Mouse (Mus musculus): Measurements from ENCODE around the gene Adamtsl1.

Gene Adamtsl1

DNA sequence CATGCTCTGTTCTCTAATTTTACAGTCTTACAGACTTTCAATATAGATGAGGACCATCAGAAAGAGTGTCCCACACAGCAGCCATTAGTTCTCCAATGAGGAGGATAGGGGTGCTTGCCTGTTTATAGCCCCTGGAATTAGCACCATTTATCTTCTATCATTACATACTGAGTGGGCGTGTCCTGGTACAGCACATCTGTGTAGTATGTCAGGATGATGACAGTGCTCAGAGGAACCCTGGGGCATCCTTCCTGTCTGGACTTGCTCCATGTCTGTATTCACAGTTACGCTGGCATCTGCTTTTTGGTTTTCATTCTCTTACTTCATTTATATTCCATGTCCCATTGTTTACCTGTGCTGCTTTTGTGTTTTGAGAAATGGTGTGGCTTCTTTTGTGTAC is 304.5 kb downstream of the Adamtsl1 start:
- no peak for DNase-seq

DNA sequence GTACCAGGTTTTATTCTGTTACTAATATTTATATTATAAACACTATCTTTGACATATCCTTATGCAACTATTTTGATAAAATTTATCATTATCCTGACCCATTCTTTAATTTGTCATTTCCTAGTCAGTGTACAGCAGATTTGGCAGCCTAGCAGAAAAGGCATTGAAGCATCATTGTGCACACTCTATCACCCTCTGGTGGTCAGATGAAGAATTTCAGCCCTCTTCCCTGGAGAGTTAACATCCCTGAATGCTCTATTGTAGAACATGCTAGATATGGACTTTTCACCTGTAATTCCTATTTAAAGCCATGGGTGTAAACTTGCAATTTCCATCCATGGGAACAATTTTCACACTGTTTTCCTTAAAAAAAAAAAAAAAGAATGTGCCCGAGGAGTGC is 305.2 kb downstream of the Adamtsl1 start:
- DNase-seq = peak in 1 of 2 experiments; percentile 33

DNA sequence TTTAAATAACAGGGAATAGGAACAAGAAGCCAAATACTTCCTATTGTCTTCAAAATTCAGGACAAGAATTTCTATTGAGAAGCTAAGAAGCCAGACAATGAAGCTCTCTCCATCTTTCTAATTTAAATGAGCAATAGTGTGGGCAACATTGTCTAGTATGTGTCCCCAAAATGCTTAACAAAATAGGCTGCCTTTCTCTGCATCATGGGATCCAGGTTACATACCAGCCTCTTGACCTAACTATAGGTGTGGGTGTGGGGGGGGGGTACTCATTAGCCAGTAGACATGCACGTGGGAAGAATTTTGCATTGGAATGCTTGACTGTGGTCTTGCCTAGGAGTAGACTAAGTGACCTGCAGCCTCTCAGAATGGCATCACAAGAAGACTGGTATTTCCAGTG is 305.9 kb downstream of the Adamtsl1 start:
- DNase-seq = no peak

DNA sequence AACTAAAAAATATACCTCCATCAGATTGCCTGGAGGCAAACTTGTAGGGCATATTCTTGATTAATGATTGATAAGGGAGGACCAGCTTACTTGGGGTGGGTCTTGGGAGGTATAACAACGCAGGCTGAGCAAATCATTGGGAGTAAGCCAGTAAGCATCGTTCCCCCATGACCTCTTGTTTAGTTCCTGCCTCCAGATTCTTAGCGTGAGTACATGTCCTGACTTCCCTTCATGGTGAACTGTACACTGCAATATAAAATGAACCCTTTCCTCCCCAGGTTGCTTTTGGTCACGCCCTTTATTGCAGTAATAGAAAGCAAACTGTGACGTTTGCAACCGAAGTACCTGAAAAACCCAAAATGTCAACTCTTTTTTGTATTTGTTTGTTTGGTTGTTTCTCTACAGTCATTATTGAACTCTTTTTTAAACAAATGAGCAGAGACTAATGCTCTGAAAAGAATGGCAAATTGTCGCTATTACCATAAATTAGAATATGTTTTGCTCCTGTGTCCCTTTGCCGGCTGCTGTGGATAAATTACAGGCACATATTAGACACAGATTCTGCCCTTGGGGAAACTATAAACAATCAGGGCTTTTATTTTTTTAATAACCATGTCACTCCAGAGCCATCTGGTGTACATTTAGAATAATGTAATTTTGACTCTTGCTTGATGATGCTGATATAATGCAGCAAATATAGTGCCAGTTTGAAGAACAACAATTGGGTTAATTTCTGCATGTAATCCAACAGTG is 310.2 kb downstream of the Adamtsl1 start:
- no peak for DNase-seq

DNA sequence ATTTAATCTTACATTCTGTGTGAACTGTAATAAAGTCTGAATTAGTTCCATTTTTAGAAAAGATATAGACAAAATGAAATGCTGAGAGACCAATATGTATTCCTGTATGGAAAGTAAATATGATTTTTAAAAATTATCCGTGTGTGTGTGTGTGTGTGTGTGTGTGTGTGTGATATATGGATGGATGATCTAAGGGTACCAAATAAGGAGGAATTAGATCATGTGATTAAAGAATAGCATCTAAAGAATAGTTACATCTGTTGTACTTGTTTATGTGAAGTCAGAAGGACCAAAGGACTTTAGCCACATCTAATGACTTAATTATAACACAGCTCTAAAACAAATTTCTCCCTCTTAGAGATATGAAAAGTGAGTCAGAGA is 310.7 kb downstream of the Adamtsl1 start:
- no peak for DNase-seq

DNA sequence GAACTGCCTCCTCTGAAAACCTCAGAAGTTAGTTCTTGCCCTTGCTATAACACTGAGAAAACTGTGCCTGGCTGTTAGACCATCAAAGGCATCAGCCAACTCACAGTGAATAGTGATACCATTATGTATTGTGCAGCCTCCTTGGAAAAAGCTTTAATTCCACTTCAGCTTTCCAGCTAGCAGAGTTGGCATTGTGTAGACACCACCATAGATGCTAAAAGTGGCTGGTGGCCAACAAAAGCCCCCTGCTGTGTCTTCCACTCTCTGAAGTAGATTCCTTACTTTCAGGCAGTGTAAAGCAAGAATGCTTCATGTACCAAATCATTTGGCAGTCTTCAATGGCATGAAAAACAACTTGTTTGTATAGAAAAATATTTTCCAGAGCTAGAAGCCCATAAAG is 323.1 kb downstream of the Adamtsl1 start:
- no peak for DNase-seq

DNA sequence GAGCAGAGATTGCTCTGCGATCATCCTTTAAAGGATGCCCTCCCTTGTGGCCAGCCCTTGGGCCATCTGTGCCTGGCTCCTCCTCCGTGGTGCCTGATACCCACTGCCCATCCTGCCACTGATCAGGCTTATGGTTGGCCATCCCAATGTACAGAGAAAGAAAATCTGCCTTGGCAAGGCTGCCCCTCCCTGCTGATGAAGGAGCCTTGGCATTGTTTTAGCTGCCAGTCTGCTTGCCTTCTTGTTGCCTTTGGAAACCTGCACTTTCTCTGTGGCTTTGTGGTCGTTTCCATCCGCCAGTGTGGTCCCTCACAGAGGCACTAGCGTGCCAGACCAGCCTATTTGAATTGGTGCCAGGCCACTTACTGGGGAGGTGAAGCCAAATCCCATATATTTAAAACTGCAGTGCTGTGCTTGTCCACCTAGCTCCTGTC is 323.6 kb downstream of the Adamtsl1 start:
- peak in 1 of 2 experiments; percentile 12 for DNase-seq

DNA sequence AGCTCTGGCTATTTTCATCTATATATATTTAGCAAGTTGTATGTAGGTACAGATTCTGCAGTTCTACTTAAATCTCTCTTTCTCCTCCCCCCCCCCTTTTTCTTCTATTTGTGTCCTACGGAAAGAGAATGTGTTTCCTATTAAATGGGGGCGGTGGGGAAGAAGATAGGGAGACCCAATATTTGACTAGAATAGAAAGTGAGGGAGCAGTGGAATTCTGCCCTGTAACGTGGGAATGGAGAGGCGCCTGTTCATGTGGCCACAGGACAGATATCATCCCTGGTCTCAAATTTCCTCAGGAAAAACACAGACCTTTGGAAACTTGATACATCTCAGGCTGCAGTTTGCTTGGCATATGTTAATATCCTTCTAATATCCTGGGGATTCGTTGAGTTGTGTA is 324.1 kb downstream of the Adamtsl1 start:
- no peak for DNase-seq

DNA sequence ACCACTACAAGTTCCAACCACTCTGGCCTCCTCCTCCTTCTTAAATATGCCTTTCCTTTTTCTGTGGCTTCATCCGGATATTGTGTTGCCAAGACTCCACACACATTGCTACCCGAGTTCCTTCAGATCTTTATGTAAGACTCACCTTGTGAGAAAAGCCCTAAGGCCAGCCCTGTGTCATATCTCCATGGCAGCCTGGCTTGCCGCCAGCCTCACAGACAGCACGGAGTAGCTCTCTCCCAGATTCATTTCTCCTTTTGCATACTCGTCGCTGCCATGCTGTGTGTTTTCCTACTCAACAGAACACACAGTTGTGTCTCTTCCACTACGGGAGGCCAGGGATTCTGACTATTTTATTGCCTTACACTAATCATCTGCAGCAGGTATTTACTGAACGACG is 328.1 kb downstream of the Adamtsl1 start:
- peak in 1 of 2 experiments; percentile 20 for DNase-seq

DNA sequence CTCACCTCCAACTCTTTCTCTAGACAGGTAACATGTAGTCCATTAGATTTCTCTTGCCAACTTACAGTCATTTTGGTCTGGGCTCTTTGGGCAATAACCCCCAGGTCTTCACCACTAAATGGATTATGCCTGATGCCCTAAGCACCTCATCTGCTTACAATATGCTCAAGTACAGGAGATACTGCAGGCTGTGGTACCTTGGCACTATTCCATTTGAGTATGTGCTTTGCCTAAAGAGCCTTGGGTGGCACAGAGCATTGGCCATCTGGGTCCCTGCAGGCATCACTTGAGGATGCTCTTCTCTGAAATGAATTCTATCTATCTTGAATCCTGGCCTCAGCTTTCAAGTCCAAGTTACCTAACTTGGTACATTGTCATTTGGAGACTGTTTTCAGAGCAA is 330.4 kb downstream of the Adamtsl1 start:
- no peak for DNase-seq

DNA sequence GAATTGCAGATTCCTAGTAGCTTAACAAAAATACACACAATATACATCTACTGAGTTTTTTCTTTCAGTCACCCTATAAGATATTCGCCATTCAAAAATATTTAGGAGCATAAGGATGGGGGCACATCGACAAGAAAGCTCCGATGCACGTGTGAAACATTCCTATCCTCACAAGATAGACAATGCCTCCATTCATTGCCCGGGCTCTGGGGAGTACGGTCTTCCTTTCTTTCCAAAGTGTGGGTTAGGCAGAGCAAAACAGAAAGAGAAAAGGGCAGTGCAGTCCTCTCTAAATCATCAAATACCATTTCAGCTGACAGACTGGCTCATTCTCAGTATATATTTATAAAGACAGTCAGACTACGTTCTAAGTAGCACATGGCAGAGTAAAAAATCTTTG is 332.0 kb downstream of the Adamtsl1 start:
- no peak for DNase-seq

DNA sequence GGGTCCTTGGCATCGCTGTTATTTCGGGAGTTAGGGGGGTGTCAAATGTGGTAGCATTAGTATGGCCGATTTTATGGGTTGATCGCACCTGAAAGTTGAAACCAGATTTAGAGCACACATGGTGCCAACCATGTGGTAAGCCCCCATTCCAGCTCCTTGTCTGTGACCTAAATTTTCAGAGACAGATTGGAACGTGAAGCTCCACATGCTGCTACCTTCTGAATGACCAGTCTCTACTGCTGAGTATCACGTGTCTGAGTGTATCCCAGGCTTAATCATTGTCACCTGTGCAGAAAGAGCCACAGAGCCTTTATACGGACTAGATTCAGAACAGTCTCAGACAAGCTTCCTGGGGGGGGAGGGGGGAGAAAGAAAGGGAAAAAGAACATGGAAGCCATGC is 339.4 kb downstream of the Adamtsl1 start:
- DNase-seq = no peak

DNA sequence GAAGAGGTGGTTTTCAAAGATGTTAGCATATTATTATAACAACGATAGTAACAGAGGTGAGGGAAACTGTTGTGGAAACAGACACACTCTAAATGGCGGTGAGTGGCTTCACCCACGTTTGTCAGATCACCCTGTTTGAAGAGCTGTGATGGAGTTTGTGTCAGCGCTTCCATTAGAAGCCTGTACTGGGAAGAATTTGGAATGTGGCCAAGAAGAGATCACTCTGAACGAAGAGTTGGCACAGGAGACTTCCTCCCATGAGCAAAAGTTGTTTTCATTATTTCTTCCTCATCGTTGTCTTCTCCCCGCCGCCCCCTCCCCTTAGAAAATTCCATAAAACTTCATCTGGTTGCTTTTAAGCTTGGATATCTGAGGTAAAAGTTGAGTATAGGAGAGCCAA is 340.5 kb downstream of the Adamtsl1 start:
- DNase-seq = no peak

DNA sequence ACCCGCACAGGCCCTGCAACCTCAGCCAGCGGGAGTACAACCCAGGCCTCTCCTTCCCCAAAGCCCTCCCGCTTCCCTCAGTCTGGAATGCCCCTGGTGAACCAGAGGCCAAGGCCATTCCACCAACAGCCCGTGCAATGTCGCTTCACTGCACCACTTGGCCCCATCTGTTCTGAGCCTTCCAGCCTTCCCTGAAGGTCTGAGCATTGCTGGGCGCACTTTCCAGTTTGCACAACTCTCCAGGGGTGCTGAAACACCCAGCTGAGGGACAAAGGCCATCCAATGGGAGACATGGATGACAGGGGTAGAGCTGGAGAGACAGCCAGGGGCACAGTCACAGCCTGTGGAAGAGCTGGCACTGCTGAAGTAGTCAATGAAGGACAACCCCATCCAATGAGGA is 365.4 kb downstream of the Adamtsl1 start:
- DNase-seq = no peak

DNA sequence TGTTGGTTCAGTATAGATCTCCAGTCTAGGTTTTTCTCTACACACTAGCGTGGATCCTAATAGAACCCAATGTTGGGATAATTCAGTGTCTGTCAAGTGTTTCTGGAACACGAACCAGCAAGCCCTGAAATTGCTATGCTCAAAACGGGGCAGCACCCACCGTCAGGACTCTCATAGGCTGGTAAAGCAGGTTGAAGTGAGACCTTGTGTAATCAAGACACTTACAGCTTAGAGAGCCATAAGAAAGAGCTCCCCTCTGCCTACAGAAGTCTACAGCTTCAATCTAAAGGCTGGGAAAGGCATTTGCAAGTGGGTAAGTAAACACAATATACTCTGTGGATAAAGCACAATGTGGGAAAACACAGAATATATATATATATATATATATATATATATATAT is 367.3 kb downstream of the Adamtsl1 start:
- DNase-seq = no peak

DNA sequence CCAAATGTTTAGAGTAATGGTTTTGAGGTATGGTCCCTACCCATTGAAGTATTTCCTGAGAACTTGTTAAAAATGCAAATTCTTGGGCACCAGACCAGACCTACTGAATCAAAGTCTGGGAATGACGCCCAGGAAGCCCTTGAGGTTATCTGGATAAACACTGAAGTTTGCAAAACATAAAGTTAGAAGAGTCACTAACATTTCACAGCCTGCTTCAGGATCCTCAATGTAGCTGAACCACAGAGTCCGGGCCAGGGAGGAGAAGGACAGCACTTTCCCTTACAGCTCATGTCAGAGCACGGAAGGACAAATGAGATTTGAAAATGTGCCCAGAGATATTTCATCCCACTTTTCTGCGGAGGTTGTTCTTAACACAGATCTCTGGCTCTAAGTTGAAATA is 370.1 kb downstream of the Adamtsl1 start:
- DNase-seq = peak; percentile 9 to 11

DNA sequence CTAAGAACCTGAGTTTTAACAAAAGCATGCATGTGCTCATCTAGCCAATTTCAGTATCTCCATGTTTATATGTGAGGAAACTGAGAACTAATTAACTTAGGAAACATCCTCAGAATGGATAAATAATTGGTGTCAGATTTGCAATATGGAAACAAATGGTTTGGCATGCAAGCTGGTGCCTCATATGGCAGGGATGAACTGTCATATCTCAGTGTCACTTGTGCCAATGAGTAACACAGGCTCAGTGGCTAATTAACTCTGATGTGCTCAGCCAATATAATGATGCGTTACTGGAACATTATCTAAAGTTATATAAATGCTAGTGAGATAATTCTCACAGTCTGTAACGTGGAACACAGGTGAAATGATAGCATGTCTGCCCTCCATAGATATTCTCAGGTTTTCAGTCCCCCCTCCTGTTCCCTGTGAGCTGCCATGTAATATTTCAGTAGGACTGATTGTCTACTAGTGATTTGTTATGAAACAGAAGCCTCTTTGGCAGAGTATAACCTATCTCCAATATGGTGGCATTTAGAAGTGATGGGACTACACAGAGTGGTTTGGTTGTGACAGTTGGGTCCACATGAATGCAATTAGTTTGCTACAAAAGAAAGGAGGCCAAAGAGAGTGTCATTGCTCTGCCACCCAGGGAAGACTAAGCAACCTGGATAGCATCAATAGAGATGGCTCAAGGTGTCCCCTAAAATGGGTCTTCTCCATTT is 376.1 kb downstream of the Adamtsl1 start:
- no peak for DNase-seq

DNA sequence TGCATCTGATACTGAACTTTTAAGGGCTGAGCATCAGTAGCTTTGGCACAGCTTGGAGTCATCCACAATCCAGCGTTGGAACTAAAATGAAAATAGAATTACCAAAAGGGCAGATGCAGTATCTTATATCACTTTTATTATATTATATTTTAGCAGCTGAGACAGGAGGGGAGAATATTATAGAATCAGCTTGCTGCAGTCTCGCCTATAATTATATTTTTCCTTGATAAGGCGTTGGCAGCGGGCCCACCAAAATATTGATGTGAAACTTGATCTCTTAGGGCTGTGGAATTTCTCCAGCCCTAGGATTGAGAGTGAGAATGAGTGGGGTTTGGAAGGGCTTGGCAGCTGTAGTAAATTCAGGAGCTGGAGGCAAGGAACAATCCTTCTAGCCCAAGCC is 387.3 kb downstream of the Adamtsl1 start:
- peak in 1 of 2 experiments; percentile 5 for DNase-seq

DNA sequence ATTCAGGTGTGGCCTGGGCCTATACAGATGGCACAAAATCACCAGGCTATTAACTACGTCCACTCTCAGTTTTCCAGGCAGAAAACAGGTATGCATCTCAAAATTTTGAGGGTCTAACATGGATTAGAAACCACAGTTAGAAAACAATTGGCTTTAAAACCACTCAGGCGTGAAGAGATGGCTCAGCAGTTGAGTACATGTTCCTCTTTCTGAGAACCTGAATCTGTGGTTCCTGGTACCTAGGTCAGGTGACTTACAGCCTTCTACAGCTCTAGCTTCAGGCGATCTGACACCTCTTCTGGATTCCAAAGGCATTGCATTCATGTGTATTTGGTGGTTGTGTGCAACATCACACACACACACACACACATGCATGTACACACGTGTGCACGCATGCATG is 390.2 kb downstream of the Adamtsl1 start:
- no peak for DNase-seq

DNA sequence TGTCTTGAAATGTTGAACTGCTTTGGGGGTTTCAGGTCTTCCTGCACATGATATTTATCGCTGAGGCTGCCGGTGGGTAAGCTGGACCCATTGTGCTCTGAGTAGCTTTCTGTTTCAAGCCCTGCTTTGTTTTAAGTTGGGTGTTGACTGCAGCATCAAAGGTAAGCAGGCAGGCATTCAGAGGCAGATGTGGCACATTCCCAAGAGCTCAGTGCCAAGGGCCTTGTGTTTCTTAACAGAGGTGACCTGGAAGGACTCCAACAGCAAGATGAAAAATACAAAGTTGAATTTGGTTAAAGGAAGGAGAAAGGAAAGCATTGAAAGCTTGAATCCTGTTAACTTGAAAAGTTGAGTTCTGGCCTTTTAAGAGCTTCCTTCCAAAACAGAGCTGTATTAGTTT is 402.1 kb downstream of the Adamtsl1 start:
- DNase-seq = peak in 1 of 2 experiments; percentile 18

DNA sequence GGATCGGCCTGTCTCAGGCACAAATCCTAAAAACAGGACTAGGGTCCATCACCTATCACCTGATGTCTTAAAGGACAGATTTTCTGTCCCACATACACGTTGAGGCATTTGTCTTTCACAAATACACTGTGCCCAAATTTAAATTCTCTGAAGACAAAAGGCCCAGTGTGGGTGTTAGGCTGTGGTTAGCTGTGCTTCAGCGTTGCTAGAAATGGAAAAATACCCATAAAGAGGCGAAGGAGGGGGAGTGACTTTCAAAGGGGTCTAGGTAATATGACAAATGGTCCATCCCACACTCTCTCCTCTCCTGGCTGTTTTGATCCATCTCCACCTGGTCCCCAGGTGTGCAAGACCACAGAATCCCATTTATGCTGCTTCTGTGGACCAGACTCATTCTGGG is 404.4 kb downstream of the Adamtsl1 start:
- no peak for DNase-seq

DNA sequence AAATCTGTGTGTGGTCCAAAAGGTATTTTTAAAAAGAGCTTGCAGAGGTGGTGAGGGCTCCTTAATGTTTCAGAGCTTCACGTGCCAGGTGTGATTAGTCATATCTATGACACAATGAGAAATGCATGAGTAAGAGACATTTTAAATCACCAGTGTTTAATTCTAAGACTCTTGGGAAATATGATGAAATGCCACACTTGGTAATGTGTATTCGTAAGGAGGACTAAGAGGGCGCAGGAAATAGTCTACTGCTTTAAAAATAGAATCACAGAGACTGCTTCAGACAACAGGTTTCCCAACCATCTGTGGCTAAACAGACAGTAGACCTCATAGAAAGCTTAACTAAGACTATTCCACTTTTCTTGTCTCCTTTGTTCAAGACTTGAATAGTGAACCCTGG is 406.5 kb downstream of the Adamtsl1 start:
- no peak for DNase-seq

DNA sequence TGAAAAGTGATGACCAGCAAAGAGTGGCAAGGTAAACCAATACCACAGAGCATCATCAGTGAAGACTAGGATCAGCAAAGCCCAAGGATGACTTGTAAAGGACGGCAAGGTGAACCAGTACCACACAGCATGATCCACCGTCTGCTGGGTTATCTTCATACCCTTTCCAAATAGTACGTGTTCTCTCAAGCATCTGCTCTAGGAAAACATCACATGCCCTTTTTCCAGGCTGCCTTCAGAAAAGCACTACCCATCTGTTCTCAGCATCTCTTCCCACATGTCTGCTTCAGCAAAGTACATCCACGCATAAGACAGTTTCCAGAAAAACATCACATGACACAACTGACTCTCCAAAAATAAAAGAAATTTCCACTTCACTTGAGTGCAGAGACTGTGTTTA is 408.8 kb downstream of the Adamtsl1 start:
- DNase-seq = no peak

DNA sequence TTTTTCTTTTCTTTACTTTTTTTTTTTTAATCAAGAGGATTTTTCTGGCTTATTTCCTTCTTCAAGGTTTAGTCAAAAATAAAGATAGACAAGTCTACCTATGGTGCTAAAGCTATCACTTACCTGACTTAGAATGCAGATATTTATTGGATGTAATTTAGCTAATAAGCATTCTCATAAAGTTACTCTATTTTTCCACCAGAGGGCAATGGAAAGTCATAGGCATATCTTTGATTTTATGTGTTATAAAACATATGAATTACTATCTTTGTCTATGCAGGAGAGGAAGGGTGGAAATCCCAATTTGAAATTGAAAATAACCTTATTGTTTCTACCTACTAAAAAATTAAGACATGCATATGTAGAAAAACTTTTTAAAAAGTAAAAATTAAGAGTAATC is 418.2 kb downstream of the Adamtsl1 start:
- no peak for DNase-seq

DNA sequence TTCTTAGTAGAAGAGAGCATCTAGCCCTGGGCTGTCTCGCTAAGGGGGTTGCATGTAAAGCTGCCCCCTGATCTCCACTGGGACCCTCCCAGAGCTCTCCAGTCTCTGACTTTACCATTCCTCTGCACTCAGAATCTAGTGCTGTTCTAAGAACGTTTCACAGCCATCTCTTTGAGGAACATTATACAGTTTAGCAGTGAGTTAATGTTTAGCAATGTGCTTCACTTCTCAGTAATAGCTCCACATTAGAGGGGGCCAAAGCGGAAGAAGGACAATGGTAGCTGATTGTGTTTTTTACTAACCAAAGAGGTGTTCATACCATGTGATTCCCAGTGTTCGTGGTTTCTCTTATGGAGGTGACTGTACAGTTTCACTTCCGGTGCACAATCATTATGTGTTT is 425.5 kb downstream of the Adamtsl1 start:
- no peak for DNase-seq
